Mouse (Mus musculus): ENCODE measurements around the gene Ssh3. TPM values are rescaled to one million over a fixed set of nuclear protein-coding genes. Genes with fewer than 3 reads are reported as not detected.

The Ssh3 gene
- polyA plus RNA-seq, 1 experiment from 2014 or later: 15.7 TPM

Small RNA genes lying within 50 kb of the gene (microRNA-seq; reads per million reads assigned to microRNA genes)
- gene Gm26115: not detected
- 0.52 reads per million for gene Mir6985

Other genes starting within 250 kb of the Ssh3 start
- 573 and 575 TPM in 2 replicates for gene Gstp1, start 231.2 kb downstream of the Ssh3 start, polyA plus RNA-seq (2015; fragmentation: Nextera tagmentation; extraction: Ambion mirVana)
- gene Gstp2, start 223.2 kb downstream of the Ssh3 start, polyA plus RNA-seq (2015; fragmentation: Nextera tagmentation; extraction: Ambion mirVana): 0.61 and 6.7 TPM in 2 replicates
- gene Gstp3, start 209.6 kb downstream of the Ssh3 start, polyA plus RNA-seq (2015; fragmentation: Nextera tagmentation; extraction: Ambion mirVana): not detected in 2 replicates
- gene Cabp2, start 187.6 kb downstream of the Ssh3 start, polyA plus RNA-seq (2015; fragmentation: Nextera tagmentation; extraction: Ambion mirVana): not detected in 2 replicates
- gene Cdk2ap2, start 172.0 kb downstream of the Ssh3 start, polyA plus RNA-seq (2015; fragmentation: Nextera tagmentation; extraction: Ambion mirVana): 56.8 TPM in 2 replicates
- 6.6 and 7.3 TPM in 2 replicates for gene Pitpnm1, start 169.2 kb downstream of the Ssh3 start, polyA plus RNA-seq (2015; fragmentation: Nextera tagmentation; extraction: Ambion mirVana)
- gene Aip, start 143.3 kb downstream of the Ssh3 start, polyA plus RNA-seq (2015; fragmentation: Nextera tagmentation; extraction: Ambion mirVana): 98.5 and 105 TPM in 2 replicates
- gene Gpr152, start 129.4 kb downstream of the Ssh3 start, polyA plus RNA-seq (2015; fragmentation: Nextera tagmentation; extraction: Ambion mirVana): not detected in 2 replicates
- gene Cabp4, start 125.1 kb downstream of the Ssh3 start, polyA plus RNA-seq (2015; fragmentation: Nextera tagmentation; extraction: Ambion mirVana): 0.05 and 0.13 TPM in 2 replicates
- 137 and 146 TPM in 2 replicates for gene Coro1b, start 120.6 kb downstream of the Ssh3 start, polyA plus RNA-seq (2015; fragmentation: Nextera tagmentation; extraction: Ambion mirVana)
- gene Ptprcap, start 115.6 kb downstream of the Ssh3 start, polyA plus RNA-seq (2015; fragmentation: Nextera tagmentation; extraction: Ambion mirVana): 2.7 and 3.6 TPM in 2 replicates
- 63.9 and 65.7 TPM in 2 replicates for gene Rps6kb2, start 105.8 kb downstream of the Ssh3 start, polyA plus RNA-seq (2015; fragmentation: Nextera tagmentation; extraction: Ambion mirVana)
- gene Carns1, start 93.7 kb downstream of the Ssh3 start, polyA plus RNA-seq (2015; fragmentation: Nextera tagmentation; extraction: Ambion mirVana): 2.2 and 2.5 TPM in 2 replicates
- 1.3 and 2.7 TPM in 2 replicates for gene Tbc1d10c, start 77.9 kb downstream of the Ssh3 start, polyA plus RNA-seq (2015; fragmentation: Nextera tagmentation; extraction: Ambion mirVana)
- 817 and 858 TPM in 2 replicates for gene Ppp1ca, start 77.1 kb downstream of the Ssh3 start, polyA plus RNA-seq (2015; fragmentation: Nextera tagmentation; extraction: Ambion mirVana)
- 36.2 and 38.1 TPM in 2 replicates for gene Rad9a, start 67.5 kb downstream of the Ssh3 start, polyA plus RNA-seq (2015; fragmentation: Nextera tagmentation; extraction: Ambion mirVana)
- 9.0 and 10.0 TPM in 2 replicates for gene Clcf1, start 54.9 kb downstream of the Ssh3 start, polyA plus RNA-seq (2015; fragmentation: Nextera tagmentation; extraction: Ambion mirVana)
- not detected in 2 replicates for gene AC109138.7, start 54.8 kb downstream of the Ssh3 start, polyA plus RNA-seq (2015; fragmentation: Nextera tagmentation; extraction: Ambion mirVana)
- 17.6 and 21.4 TPM in 2 replicates for gene Pold4, start 37.3 kb downstream of the Ssh3 start, polyA plus RNA-seq (2015; fragmentation: Nextera tagmentation; extraction: Ambion mirVana)
- 13.6 and 14.7 TPM in 2 replicates for gene Ankrd13d, start 14.0 kb upstream of the Ssh3 start, polyA plus RNA-seq (2015; fragmentation: Nextera tagmentation; extraction: Ambion mirVana)
- 16.5 and 18.5 TPM in 2 replicates for gene Grk2, start 37.0 kb upstream of the Ssh3 start, polyA plus RNA-seq (2015; fragmentation: Nextera tagmentation; extraction: Ambion mirVana)
- gene Kdm2a, start 129.1 kb upstream of the Ssh3 start, polyA plus RNA-seq (2015; fragmentation: Nextera tagmentation; extraction: Ambion mirVana): 53.9 TPM in 2 replicates
- gene Rhod, start 170.3 kb upstream of the Ssh3 start, polyA plus RNA-seq (2015; fragmentation: Nextera tagmentation; extraction: Ambion mirVana): 51.2 and 53.9 TPM in 2 replicates
- 0.69 and 1.1 TPM in 2 replicates for gene Syt12, start 208.3 kb upstream of the Ssh3 start, polyA plus RNA-seq (2015; fragmentation: Nextera tagmentation; extraction: Ambion mirVana)
- not detected in 2 replicates for gene 2010003K11Rik, start 229.4 kb upstream of the Ssh3 start, polyA plus RNA-seq (2015; fragmentation: Nextera tagmentation; extraction: Ambion mirVana)
- gene Pcx, start 241.3 kb upstream of the Ssh3 start, polyA plus RNA-seq (2015; fragmentation: Nextera tagmentation; extraction: Ambion mirVana): 22.1 and 22.8 TPM in 2 replicates

All from limb, embryonic 13.5 days (tissue).